Mouse (Mus musculus) embryonic facial prominence, embryonic 10.5 days (tissue): Measurements from ENCODE around the gene Tmem145. TPM values are rescaled to one million over a fixed set of nuclear protein-coding genes. Genes with fewer than 3 reads are reported as not detected.

Experiments
- DNase-seq: peaks from one replicate; pipeline ENCODE4 v3.0.0-alpha.2; 2017; ENCODE audit warnings: low spot score
- H3K27ac ChIP-seq: fragments of 300-500 bp; sonication (generic); replicated peaks from 2 replicates; pipeline ENCODE4 v1.5.1; 2016; ENCODE audit warnings: mild to moderate bottlenecking
- H3K27me3 ChIP-seq: fragments of 300-500 bp; sonication (generic); replicated peaks from 2 replicates; pipeline ENCODE4 v1.6.1; 2016; ENCODE audit warnings: low read depth, mild to moderate bottlenecking; ENCODE audit not compliant: poor library complexity, severe bottlenecking
- H3K36me3 ChIP-seq: fragments of 300-500 bp; sonication (generic); replicated peaks from 2 replicates; pipeline ENCODE4 v1.6.1; 2016; ENCODE audit warnings: mild to moderate bottlenecking, moderate library complexity
- H3K4me1 ChIP-seq: fragments of 300-500 bp; sonication (generic); 2 replicates; pipeline ENCODE4 v1.6.1; 2016
- H3K4me3 ChIP-seq: fragments of 300-500 bp; sonication (generic); 2 replicates; pipeline ENCODE4 v1.5.1; 2016; ENCODE audit warnings: mild to moderate bottlenecking, moderate library complexity
- H3K9me3 ChIP-seq: fragments of 300-500 bp; sonication (generic); 2 replicates; pipeline ENCODE4 v1.6.1; 2016; ENCODE audit warnings: mild to moderate bottlenecking
- WGBS: fragments of 180-500 bp; shearing (Covaris S2); methylation state at CpG from one replicate; pipeline ENCODE4 v1.1.7; 2016; 5-methylcytosine and 5-hydroxymethylcytosine counted together
- polyA plus RNA-seq: library from polyadenylated mRNA; unstranded; fragments of >200 nt; fragmentation: Nextera tagmentation; extraction: Ambion mirVana; gene quantifications from 2 replicates; pipeline ENCODE4 v1.2.1, GENCODE M21; 2016

The Tmem145 gene
- polyA plus RNA-seq, 1 experiment from 2014 or later = 1.0 TPM

GRCm38 (mm10) chr7:25288721-25289120, 17.2 kb upstream of the Tmem145 start:
- peak overlapping the region; percentile 2; the same call in 1 of the 2 replicates for H3K4me3 ChIP-seq
- no peak overlapping the region for H3K27ac ChIP-seq
- peaks cover 15% of the 10 kb centered on the region for H3K4me1 ChIP-seq
- 94% methylated on average over 3 of the region's 3 CpGs for WGBS
- DNase-seq = no peak
- no peaks in the 10 kb centered on the region for H3K27me3 ChIP-seq
- no peaks in the 10 kb centered on the region; the same call in 1 of the 2 replicates for H3K9me3 ChIP-seq
- peaks cover 94% of the 10 kb centered on the region for H3K36me3 ChIP-seq

GRCm38 (mm10) chr7:25289925-25290324, 16.0 kb upstream of the Tmem145 start:
- Histone ChIP-seq H3K27me3 (no peaks in the 10 kb centered on the region), H3K4me1 (peaks cover 3% of the 10 kb centered on the region), H3K27ac (no peak overlapping the region), H3K36me3 (peaks cover 100% of the 10 kb centered on the region), H3K4me3 (no peak overlapping the region), H3K9me3 (no peaks in the 10 kb centered on the region; the same call in 1 of the 2 replicates)
- DNase-seq = no peak
- 97% methylated on average over 3 of the region's 3 CpGs for WGBS

GRCm38 (mm10) chr7:25290463-25290862, 15.4 kb upstream of the Tmem145 start:
- H3K4me3 ChIP-seq = no peak overlapping the region
- H3K27ac ChIP-seq = no peak overlapping the region
- H3K36me3 ChIP-seq = peaks cover 100% of the 10 kb centered on the region

DNA sequence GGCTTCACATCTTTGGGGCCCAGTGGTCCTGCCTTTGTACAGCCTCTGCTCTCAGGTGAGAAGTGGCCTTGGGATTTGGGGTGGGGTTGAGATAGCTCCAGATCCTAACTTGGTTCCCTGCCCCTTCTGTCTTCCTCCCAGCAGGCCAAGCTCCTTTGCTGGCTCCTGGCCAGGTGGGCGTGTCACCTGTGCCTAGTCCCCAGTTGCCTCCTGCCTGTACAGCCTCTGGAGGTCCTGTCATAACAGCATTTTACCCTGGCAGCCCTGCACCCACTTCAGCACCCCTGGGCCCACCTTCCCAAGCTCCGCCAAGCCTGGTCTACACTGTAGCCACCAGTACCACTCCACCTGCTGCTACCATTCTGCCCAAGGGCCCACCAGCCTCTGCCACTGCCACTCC, 15.0 kb upstream of the Tmem145 start:
- DNase-seq = no peak
- Histone ChIP-seq H3K9me3 (no peaks in the 10 kb centered on the region; the same call in 1 of the 2 replicates), H3K4me1 (peaks cover under 1% of the 10 kb centered on the region; the same call in 1 of the 2 replicates), H3K36me3 (peaks cover 100% of the 10 kb centered on the region), H3K27ac (no peak overlapping the region), H3K4me3 (no peak overlapping the region), H3K27me3 (no peaks in the 10 kb centered on the region)
- 90% methylated on average over 2 of the region's 2 CpGs for WGBS

More at GRCm38 (mm10) chr7:25290463-25290862, 15.4 kb upstream of the Tmem145 start:
- DNase-seq = no peak
- no peaks in the 10 kb centered on the region; the same call in 1 of the 2 replicates for H3K9me3 ChIP-seq
- no peaks in the 10 kb centered on the region for H3K27me3 ChIP-seq
- 86% methylated on average over 1 of the region's 1 CpGs for WGBS
- H3K4me1 ChIP-seq = no peaks in the 10 kb centered on the region

DNA sequence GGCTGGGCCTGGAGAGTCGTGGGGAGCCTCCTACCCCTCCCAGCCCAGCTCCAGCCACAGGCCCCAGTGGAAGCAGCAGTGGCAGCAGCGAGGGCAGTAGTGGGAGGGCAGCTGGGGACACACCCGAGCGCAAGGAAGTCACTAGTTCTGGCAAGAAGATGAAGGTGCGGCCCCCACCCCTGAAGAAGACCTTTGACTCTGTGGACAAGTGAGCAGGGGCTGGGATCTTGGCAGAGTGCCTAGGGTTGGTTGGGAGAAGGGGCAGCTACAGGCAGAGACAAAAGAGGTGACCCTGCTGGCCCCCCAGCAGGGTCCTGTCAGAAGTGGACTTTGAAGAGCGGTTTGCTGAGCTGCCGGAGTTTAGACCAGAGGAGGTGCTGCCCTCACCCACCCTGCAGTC, 13.8 kb upstream of the Tmem145 start:
- Histone ChIP-seq H3K27me3 (no peaks in the 10 kb centered on the region), H3K36me3 (peaks cover 92% of the 10 kb centered on the region), H3K9me3 (no peaks in the 10 kb centered on the region; the same call in 1 of the 2 replicates), H3K4me3 (no peak overlapping the region; the same call in 1 of the 2 replicates), H3K4me1 (peaks cover 11% of the 10 kb centered on the region), H3K27ac (no peak overlapping the region)
- WGBS = 77% methylated on average over 7 of the region's 7 CpGs
- DNase-seq = no peak

GRCm38 (mm10) chr7:25293191-25293739, 12.6 kb upstream of the Tmem145 start:
- Histone ChIP-seq H3K4me3 (peak overlapping the region; percentile 17; the same call in 1 of the 2 replicates), H3K27ac (no peak overlapping the region), H3K4me1 (peaks cover 15% of the 10 kb centered on the region), H3K27me3 (no peaks in the 10 kb centered on the region), H3K36me3 (peaks cover 80% of the 10 kb centered on the region), H3K9me3 (no peaks in the 10 kb centered on the region; the same call in 1 of the 2 replicates)
- 81% methylated on average over 10 of the region's 10 CpGs for WGBS
- no peak for DNase-seq

GRCm38 (mm10) chr7:25294495-25294894, 11.4 kb upstream of the Tmem145 start:
- WGBS = 89% methylated on average over 4 of the region's 4 CpGs
- DNase-seq = no peak
- Histone ChIP-seq H3K27me3 (no peaks in the 10 kb centered on the region), H3K27ac (no peak overlapping the region), H3K4me1 (peaks cover 18% of the 10 kb centered on the region), H3K4me3 (no peak overlapping the region), H3K36me3 (peaks cover 68% of the 10 kb centered on the region), H3K9me3 (no peaks in the 10 kb centered on the region; the same call in 1 of the 2 replicates)

GRCm38 (mm10) chr7:25294960-25295722, 10.8 kb upstream of the Tmem145 start:
- Histone ChIP-seq H3K4me1 (peaks cover 18% of the 10 kb centered on the region), H3K36me3 (peaks cover 62% of the 10 kb centered on the region), H3K9me3 (no peaks in the 10 kb centered on the region), H3K27me3 (no peaks in the 10 kb centered on the region), H3K4me3 (0 out of 2 replicates have a peak overlapping the region, but pooled peaks have one; percentile 95), H3K27ac (no peak overlapping the region)
- WGBS = 91% methylated on average over 12 of the region's 12 CpGs
- DNase-seq = no peak

- Histone ChIP-seq H3K4me3 (peak overlapping the region; percentile 95), H3K27ac (peak overlapping the region; percentile 93), H3K9me3 (no peaks in the 10 kb centered on the region), H3K36me3 (peaks cover 43% of the 10 kb centered on the region), H3K4me1 (peaks cover 23% of the 10 kb centered on the region), H3K27me3 (no peaks in the 10 kb centered on the region)
- WGBS = 2% methylated on average over 21 of the region's 21 CpGs
- DNase-seq = peak; percentile 72
Measured at GRCm38 (mm10) chr7:25296945-25297453, 8.9 kb upstream of the Tmem145 start.

DNA sequence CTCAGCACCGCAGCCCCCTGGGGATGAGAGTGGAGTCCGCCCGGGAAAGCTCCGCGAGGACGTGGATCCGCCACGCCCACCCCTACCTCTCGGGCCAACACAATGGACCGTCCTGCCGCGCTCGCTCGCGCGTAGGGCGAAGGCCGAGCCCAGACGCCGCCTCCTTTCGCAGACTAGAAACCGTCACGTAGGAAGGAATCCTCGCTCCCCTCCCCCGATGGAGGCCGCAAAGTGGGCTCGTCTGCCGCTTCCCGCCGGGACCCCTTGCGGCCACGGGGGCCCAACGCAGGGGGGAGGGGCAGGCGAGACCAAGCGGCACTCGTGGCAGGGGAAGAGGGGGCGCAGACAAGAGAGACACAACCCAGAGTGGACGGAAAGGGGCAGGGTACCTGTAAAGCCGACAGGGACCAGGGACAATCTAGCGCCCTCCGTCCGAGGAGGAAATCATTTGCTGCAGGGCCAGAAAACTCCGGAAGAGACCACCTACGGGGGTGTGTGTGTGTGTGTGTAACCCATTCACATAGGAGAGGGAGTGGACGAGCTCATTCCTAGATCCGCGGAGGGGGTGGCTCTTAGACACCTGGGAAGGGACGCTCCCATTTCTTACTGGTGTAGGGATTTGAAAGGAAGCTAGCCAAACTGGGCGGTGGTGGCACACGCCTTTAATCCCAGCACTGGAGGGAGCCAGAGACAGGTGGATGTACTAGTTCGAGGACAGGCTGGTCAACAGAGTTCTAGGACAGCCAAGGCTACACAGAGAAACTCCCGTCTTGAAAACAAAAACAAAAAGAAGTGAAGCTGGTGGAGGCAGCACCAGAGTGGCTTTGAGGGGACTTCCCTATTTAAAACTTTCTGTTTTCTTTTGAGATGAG, 8.2 kb upstream of the Tmem145 start, which contains the start of gene Pafah1b3:
TSS of gene Pafah1b3 (minus strand) at position 533 of the 872 bp plus-strand sequence.
- peak; percentile 93 for DNase-seq
- Histone ChIP-seq H3K9me3 (no peaks in the 10 kb centered on the region), H3K4me3 (peak within 1 kb of the TSS; percentile 95), H3K4me1 (peaks cover 23% of the 10 kb centered on the region), H3K27me3 (peaks cover 1% of the 10 kb centered on the region; the same call in 1 of the 2 replicates), H3K36me3 (peaks cover 36% of the 10 kb centered on the region), H3K27ac (peak within 1 kb of the TSS; percentile 93)
- WGBS = under 1% methylated on average over 52 of the region's 52 CpGs

- 0 out of 2 replicates have a peak within 1 kb of the TSS, but pooled peaks have one; percentile 16 for H3K4me3 ChIP-seq
- peaks cover 27% of the 10 kb centered on the region for H3K27me3 ChIP-seq
- peak; percentile 80 for DNase-seq
- H3K27ac ChIP-seq = no peak within 1 kb of the TSS
- H3K4me1 ChIP-seq = peaks cover 29% of the 10 kb centered on the region
- peaks cover 3% of the 10 kb centered on the region for H3K36me3 ChIP-seq
- H3K9me3 ChIP-seq = no peaks in the 10 kb centered on the region
- WGBS = 63% methylated on average over 19 of the region's 19 CpGs
Measured at GRCm38 (mm10) chr7:25301063-25301462, 4.8 kb upstream of the Tmem145 start, which contains the start of gene Prr19. Gene Prr19, plus strand, starts transcription at chr7:25301411.
